Mouse (Mus musculus) liver, embryonic 14.5 days (tissue): ENCODE data around the gene Mcm7. TPM values are rescaled to one million over a fixed set of nuclear protein-coding genes. Genes with fewer than 3 reads are reported as not detected.

Source experiments
- ATAC-seq: fragments of 200-750 bp; cut with Nextera tagmentation; 2 replicates; pipeline ENCODE4 v1.8.0; 2017; ENCODE audit warnings: moderate number of reproducible peaks, mild to moderate bottlenecking, moderate library complexity; ENCODE audit not compliant: insufficient read depth
- DNase-seq, 3 experiments: peaks; one replicate each; pipeline ENCODE4 v3.0.0-alpha.2; 2012 to 2013; ENCODE audit warnings: low read depth in 3 of 3, low spot score in 3 of 3
- H3K27ac ChIP-seq: fragments of 300-500 bp; sonication (generic); 2 replicates; pipeline ENCODE4 v1.5.1; 2014; ENCODE audit warnings: moderate library complexity, mild to moderate bottlenecking, control low read depth, inconsistent platforms
- H3K27me3 ChIP-seq: fragments of 300-500 bp; sonication (generic); 2 replicates; pipeline ENCODE4 v1.6.1; 2014; ENCODE audit warnings: mild to moderate bottlenecking, low read length, moderate library complexity; ENCODE audit not compliant: control insufficient read depth, insufficient read depth
- H3K36me3 ChIP-seq: fragments of 300-500 bp; sonication (generic); replicated peaks from 2 replicates; pipeline ENCODE4 v1.6.1; 2014; ENCODE audit warnings: low read depth; ENCODE audit not compliant: control insufficient read depth, insufficient read depth
- H3K4me1 ChIP-seq, 2 experiments: fragments of 200-500 bp in 1 of 2; fragments of 300-500 bp in 1 of 2; sonication (generic) in 1 of 2; replicated peaks; 2 replicates each; pipeline ENCODE4 v1.6.1; 2012 to 2014; ENCODE audit warnings: antibody characterized with exemption in 1 of 2, inconsistent platforms in 1 of 2, low read length in 1 of 2; ENCODE audit not compliant: control insufficient read depth in 2 of 2, insufficient read depth in 2 of 2
- H3K4me2 ChIP-seq: fragments of 300-500 bp; sonication (generic); 2 replicates; pipeline ENCODE4 v1.6.1; 2014; ENCODE audit warnings: low read depth, mild to moderate bottlenecking, control low read depth, moderate library complexity
- H3K4me3 ChIP-seq, 2 experiments: fragments of 200-500 bp in 1 of 2; fragments of 300-500 bp in 1 of 2; sonication (generic) in 1 of 2; 2 replicates each; pipeline ENCODE4 v1.5.1; 2012 to 2014; ENCODE audit warnings: low read depth in 2 of 2, low read length in 2 of 2, mild to moderate bottlenecking in 2 of 2, control low read depth in 1 of 2, inconsistent platforms in 1 of 2, moderate library complexity in 1 of 2; ENCODE audit not compliant: insufficient read depth in 1 of 2
- H3K9ac ChIP-seq: fragments of 300-500 bp; sonication (generic); replicated peaks from 2 replicates; pipeline ENCODE4 v1.6.1; 2014; ENCODE audit warnings: mild to moderate bottlenecking, control low read depth, moderate library complexity
- H3K9me3 ChIP-seq: fragments of 300-500 bp; sonication (generic); 2 replicates; pipeline ENCODE4 v1.6.1; 2016; ENCODE audit warnings: low read length, mixed read lengths; ENCODE audit not compliant: control insufficient read depth
- CTCF ChIP-seq: IDR thresholded peaks from 2 replicates; pipeline ENCODE4 v1.5.1; 2016; ENCODE audit warnings: antibody characterized with exemption, low read depth, control low read depth
- EP300 ChIP-seq: IDR thresholded peaks from 2 replicates; pipeline ENCODE4 v1.6.1; 2016; ENCODE audit warnings: antibody characterized with exemption, low read depth
- WGBS: fragments of 180-500 bp; shearing (Covaris S2); extraction: QIAGEN DNeasy Blood & Tissue Kit; methylation state at CpG from one replicate; pipeline ENCODE4 v1.1.7; 2014; ENCODE audit not compliant: insufficient replicate concordance; 5-methylcytosine and 5-hydroxymethylcytosine counted together
- polyA plus RNA-seq, 2 experiments: library from polyadenylated mRNA; depleted of rRNA in 1 of 2; stranded (reverse) in 1 of 2; unstranded in 1 of 2; fragments of >200 nt; fragmentation: Nextera tagmentation in 1 of 2; extraction: Ambion mirVana in 1 of 2; gene quantifications; 2 replicates each; pipeline versions ENCODE4 v1.2.1 to v1.2.3; 2012 to 2014

Gene Mcm7
- polyA plus RNA-seq, 2 experiments, result 116 to 182 TPM

- Histone ChIP-seq H3K27ac (no peak overlapping the region), H3K4me1 (no peaks in the 10 kb centered on the region), H3K9me3 (no peaks in the 10 kb centered on the region; the same call in 1 of the 2 replicates), H3K27me3 (no peaks in the 10 kb centered on the region), H3K9ac (no peak overlapping the region), H3K4me2 (no peak overlapping the region), H3K4me3 (no peak overlapping the region), H3K36me3 (no peaks in the 10 kb centered on the region)
- 60% methylated on average over 3 of the region's 3 CpGs for WGBS
- TF ChIP-seq EP300, result no peak
- TF ChIP-seq CTCF, result no peak
- DNase-seq (no peak), ATAC-seq (no peak)
Observed at GRCm38 (mm10) chr5:138202086-138202485, 29.9 kb upstream of the Mcm7 start.

- Histone ChIP-seq H3K27me3 (no peaks in the 10 kb centered on the region), H3K9me3 (no peaks in the 10 kb centered on the region; the same call in 1 of the 2 replicates), H3K27ac (no peak overlapping the region), H3K4me2 (no peak overlapping the region), H3K9ac (no peak overlapping the region), H3K4me3 (no peak overlapping the region), H3K4me1 (no peaks in the 10 kb centered on the region; a peak in 1 of 4 replicates), H3K36me3 (no peaks in the 10 kb centered on the region)
- ATAC-seq (no peak), DNase-seq (no peak)
- 13% methylated on average over 1 of the region's 1 CpGs for WGBS
- TF ChIP-seq EP300 (no peak), CTCF (peak; percentile 39)
Observed at GRCm38 (mm10) chr5:138199576-138199975, 27.4 kb upstream of the Mcm7 start.

GRCm38 (mm10) chr5:138195463-138195862 is 23.2 kb upstream of the Mcm7 start:
- Histone ChIP-seq H3K4me2 (peak overlapping the region; percentile 82), H3K4me3 (peak overlapping the region in 1 of 2 experiments; percentile 74; a peak in 2 of 4 replicates), H3K27me3 (no peaks in the 10 kb centered on the region), H3K4me1 (peaks cover 0 to 6% of the 10 kb centered on the region in 2 experiments; a peak in 3 of 4 replicates), H3K27ac (no peak overlapping the region), H3K9ac (no peak overlapping the region), H3K9me3 (no peaks in the 10 kb centered on the region), H3K36me3 (peaks cover 3% of the 10 kb centered on the region; the same call in 1 of the 2 replicates)
- WGBS, result 60% methylated on average over 7 of the region's 7 CpGs
- ATAC-seq, result no peak
- DNase-seq, result no peak
- TF ChIP-seq EP300, result no peak
- TF ChIP-seq CTCF, result no peak

GRCm38 (mm10) chr5:138194755-138195345 is 22.6 kb upstream of the Mcm7 start:
- ATAC-seq (peak; percentile 56), DNase-seq (no peak)
- 3% methylated on average over 29 of the region's 29 CpGs for WGBS
- no peak for TF ChIP-seq CTCF
- no peak for TF ChIP-seq EP300
- Histone ChIP-seq H3K27me3 (no peaks in the 10 kb centered on the region), H3K4me2 (peak overlapping the region; percentile 82), H3K4me1 (peaks cover 0 to 6% of the 10 kb centered on the region in 2 experiments; a peak in 3 of 4 replicates), H3K27ac (no peak overlapping the region; the same call in 1 of the 2 replicates), H3K9ac (peak overlapping the region; percentile 83), H3K9me3 (no peaks in the 10 kb centered on the region), H3K36me3 (peaks cover 5% of the 10 kb centered on the region; the same call in 1 of the 2 replicates), H3K4me3 (peak overlapping the region; percentile 74 to 81)
